9 mouse cellular contexts compared by ENCODE assay signal in genomic region chr4:122996221-122996617, GRCm38 (mm10). TPM values are rescaled to one million over a fixed set of nuclear protein-coding genes. Genes with fewer than 3 reads are reported as not detected.
A peak's percentile ranks its signal among the peaks of the same experiment; 100 is the strongest.
DNase-seq lines count a peak whose midpoint lies in the region; ATAC-seq and TF ChIP-seq lines count a peak whose summit lies in the region.
"Had no signal": no experiment of that assay in that cellular context is flagged by ENCODE, and none has a peak within 500 bp of the region (broad histone marks: within the 10 kb centered on the region; RNA-seq: fewer than 3 reads in every experiment).

No protein-coding gene starts in this region.

- H3K27me3 ChIP-seq in erythroblast, embryonic 14.5 days (ENCODE audit: control insufficient read depth): peaks cover 69% of the 10 kb centered on the region
- peaks cover 14% of the 10 kb centered on the region; the same call in 1 of the 2 replicates for H3K27me3 ChIP-seq in embryonic facial prominence, embryonic 13.5 days
- H3K27me3 ChIP-seq in hindbrain, embryonic 15.5 days: no peaks in the 10 kb centered on the region
- H3K27me3 ChIP-seq in liver, embryonic 16.5 days (ENCODE audit: control insufficient read depth, insufficient read depth, low read depth, low read length): peaks cover 51% of the 10 kb centered on the region

- H3K4me1 ChIP-seq in erythroblast, embryonic 14.5 days (ENCODE audit: control insufficient read depth): peaks cover 12% of the 10 kb centered on the region
- H3K4me1 ChIP-seq in embryonic facial prominence, embryonic 13.5 days: peaks cover 39% of the 10 kb centered on the region
- H3K4me1 ChIP-seq in hindbrain, embryonic 15.5 days (replicated peaks): peaks cover 53% of the 10 kb centered on the region
- peaks cover 4% of the 10 kb centered on the region for H3K4me1 ChIP-seq in liver, embryonic 16.5 days (ENCODE audit: control insufficient read depth, low read depth, low read length)
- peaks cover 27% of the 10 kb centered on the region for H3K4me1 ChIP-seq in olfactory bulb, adult 2 months (ENCODE audit: control insufficient read depth, insufficient read depth, low read length)

- peak overlapping the region; percentile 89 for H3K9ac ChIP-seq in embryonic facial prominence, embryonic 13.5 days
- peak overlapping the region; percentile 94 for H3K9ac ChIP-seq in hindbrain, embryonic 15.5 days
- H3K9ac ChIP-seq in liver, embryonic 16.5 days (ENCODE audit: low read depth, low read length): peak overlapping the region; percentile 49

- peak overlapping the region; percentile 92 for H3K27ac ChIP-seq in embryonic facial prominence, embryonic 13.5 days
- peak overlapping the region; percentile 87 for H3K27ac ChIP-seq in hindbrain, embryonic 15.5 days (replicated peaks)
- H3K27ac ChIP-seq in liver, embryonic 16.5 days (ENCODE audit: low read length): no peak overlapping the region
- peak overlapping the region; percentile 10; the same call in 1 of the 2 replicates for H3K27ac ChIP-seq in olfactory bulb, adult 2 months (ENCODE audit: insufficient read depth, low read depth, low read length)

- H3K9me3 ChIP-seq in erythroblast, embryonic 14.5 days (ENCODE audit: control insufficient read depth, low read length): no peaks in the 10 kb centered on the region; the same call in 1 of the 2 replicates
- no peaks in the 10 kb centered on the region for H3K9me3 ChIP-seq in embryonic facial prominence, embryonic 13.5 days
- no peaks in the 10 kb centered on the region for H3K9me3 ChIP-seq in hindbrain, embryonic 15.5 days
- H3K9me3 ChIP-seq in liver, embryonic 16.5 days (replicated peaks; ENCODE audit: control insufficient read depth, low read length): no peaks in the 10 kb centered on the region
- H3K9me3 ChIP-seq: G1E had no signal

- H3K36me3 ChIP-seq in erythroblast, embryonic 14.5 days (ENCODE audit: control insufficient read depth): no peaks in the 10 kb centered on the region
- peaks cover 13% of the 10 kb centered on the region for H3K36me3 ChIP-seq in embryonic facial prominence, embryonic 13.5 days
- 0 out of 2 replicates have a peak, but pooled peaks cover 6% of the 10 kb centered on the region for H3K36me3 ChIP-seq in hindbrain, embryonic 15.5 days
- no peaks in the 10 kb centered on the region for H3K36me3 ChIP-seq in liver, embryonic 16.5 days (ENCODE audit: control insufficient read depth, insufficient read depth)
- H3K36me3 ChIP-seq: G1E had no signal

- TF ChIP-seq POLR2A in olfactory bulb, adult 2 months (IDR thresholded peaks at IDR 0.05; ENCODE audit: insufficient read depth, low read depth, low read length): no peak

- peak overlapping the region; percentile 52 for H3K4me3 ChIP-seq in erythroblast, embryonic 14.5 days (replicated peaks)
- peak overlapping the region; percentile 79 for H3K4me3 ChIP-seq in embryonic facial prominence, embryonic 13.5 days
- H3K4me3 ChIP-seq in hindbrain, embryonic 15.5 days: peak overlapping the region; percentile 86
- peak overlapping the region; percentile 63 for H3K4me3 ChIP-seq in liver, embryonic 16.5 days (ENCODE audit: low read depth, low read length)
- H3K4me3 ChIP-seq in olfactory bulb, adult 2 months (ENCODE audit: insufficient read depth, low read depth, low read length): peak overlapping the region; percentile 73

- peak; percentile 34 for DNase-seq in CD4-positive, CD25-positive, alpha-beta regulatory T cell, adult 2 months (ENCODE audit: low read depth, low spot score)
- DNase-seq in left cerebral cortex, adult 9 months (ENCODE audit: low spot score in 2 of 2): no peak

- ATAC-seq in erythroblast, adult 5-6 weeks (replicated peaks; ENCODE audit: low FRiP score, poor library complexity, severe bottlenecking): no peak
- peak; percentile 18; the same call in 1 of the 2 replicates for ATAC-seq in embryonic facial prominence, embryonic 13.5 days (ENCODE audit: insufficient number of reproducible peaks, insufficient read depth, low FRiP score, low TSS enrichment, low read depth)
- ATAC-seq in hindbrain, embryonic 15.5 days (ENCODE audit: low FRiP score, low read depth): no peak; the same call in 1 of the 2 replicates
- no peak; the same call in 1 of the 2 replicates for ATAC-seq in liver, embryonic 16.5 days (ENCODE audit: low read depth)

- no peak for TF ChIP-seq CTCF in olfactory bulb, adult 2 months (IDR thresholded peaks at IDR 0.05; ENCODE audit: insufficient read depth, low read depth, low read length)

- WGBS in embryonic facial prominence, embryonic 13.5 days: under 1% methylated on average over 32 of the region's 32 CpGs
- under 1% methylated on average over 31 of the region's 32 CpGs for WGBS in hindbrain, embryonic 15.5 days
- 0% methylated on average over 31 of the region's 32 CpGs for WGBS in liver, embryonic 16.5 days (ENCODE audit: insufficient replicate concordance)
- WGBS in olfactory bulb, adult 2 months: 1% methylated on average over 32 of the region's 32 CpGs

- peak overlapping the region; percentile 92 for H3K4me2 ChIP-seq in embryonic facial prominence, embryonic 13.5 days
- peak overlapping the region; percentile 91 for H3K4me2 ChIP-seq in hindbrain, embryonic 15.5 days
- H3K4me2 ChIP-seq in liver, embryonic 16.5 days (ENCODE audit: low read depth, low read length): peak overlapping the region; percentile 73

RNA-seq across cellular contexts. Expression of gene Mycl, which starts 0.8 kb away (rescaled TPM):
- 0.02 TPM in 1 of 2 replicates, not detected in the other for polyA plus RNA-seq in erythroblast, embryonic 14.5 days (2012)
- 1.7 TPM in 1 of 2 replicates, not detected in the other for total RNA-seq in erythroblast, adult 5-6 weeks (2015; ENCODE audit: low replicate concordance)
- 0.56 and 2.5 TPM in 2 replicates for total RNA-seq in erythroblast, adult 5-6 weeks (2017; ENCODE audit: low replicate concordance)
- polyA plus RNA-seq in embryonic facial prominence, embryonic 13.5 days (2015; fragmentation: Nextera tagmentation; extraction: Ambion mirVana): 29.4 and 33.4 TPM in 2 replicates
- 63.0 and 66.3 TPM in 2 replicates for polyA plus RNA-seq in hindbrain, embryonic 15.5 days (2015; fragmentation: Nextera tagmentation; extraction: Ambion mirVana)
- 0.65 and 0.92 TPM in 2 replicates for polyA plus RNA-seq in liver, embryonic 16.5 days (2015; fragmentation: Nextera tagmentation; extraction: Ambion mirVana)
- polyA plus RNA-seq in olfactory bulb, adult 2 months (2012; ENCODE audit: insufficient read depth, insufficient read length, low replicate concordance, missing spikeins): not detected in 2 replicates
- polyA plus RNA-seq: G1E had no signal

RNA-seq across cellular contexts. Expression of gene Trit1, which starts 20.2 kb away (rescaled TPM):
- polyA plus RNA-seq in erythroblast, embryonic 14.5 days (2012): 0.04 TPM in 1 of 2 replicates, not detected in the other
- 3.5 and 5.0 TPM in 2 replicates for total RNA-seq in erythroblast, adult 5-6 weeks (2015; ENCODE audit: low replicate concordance)
- total RNA-seq in erythroblast, adult 5-6 weeks (2017; ENCODE audit: low replicate concordance): 2.0 and 3.2 TPM in 2 replicates
- 19.7 and 20.8 TPM in 2 replicates for polyA plus RNA-seq in embryonic facial prominence, embryonic 13.5 days (2015; fragmentation: Nextera tagmentation; extraction: Ambion mirVana)
- 21.6 and 21.7 TPM in 2 replicates for polyA plus RNA-seq in hindbrain, embryonic 15.5 days (2015; fragmentation: Nextera tagmentation; extraction: Ambion mirVana)
- 6.3 and 7.0 TPM in 2 replicates for polyA plus RNA-seq in liver, embryonic 16.5 days (2015; fragmentation: Nextera tagmentation; extraction: Ambion mirVana)
- not detected in 2 replicates for polyA plus RNA-seq in olfactory bulb, adult 2 months (2012; ENCODE audit: insufficient read depth, insufficient read length, low replicate concordance, missing spikeins)

RNA-seq across cellular contexts. Expression of gene Mfsd2a, which starts 35.2 kb away (rescaled TPM):
- not detected in 2 replicates for polyA plus RNA-seq in erythroblast, embryonic 14.5 days (2012)
- total RNA-seq in erythroblast, adult 5-6 weeks (2015; ENCODE audit: low replicate concordance): not detected in 2 replicates
- total RNA-seq in erythroblast, adult 5-6 weeks (2017; ENCODE audit: low replicate concordance): not detected in 2 replicates
- 5.1 and 6.6 TPM in 2 replicates for polyA plus RNA-seq in embryonic facial prominence, embryonic 13.5 days (2015; fragmentation: Nextera tagmentation; extraction: Ambion mirVana)
- polyA plus RNA-seq in hindbrain, embryonic 15.5 days (2015; fragmentation: Nextera tagmentation; extraction: Ambion mirVana): 28.8 and 32.3 TPM in 2 replicates
- polyA plus RNA-seq in liver, embryonic 16.5 days (2015; fragmentation: Nextera tagmentation; extraction: Ambion mirVana): 0.08 TPM in 1 of 2 replicates, not detected in the other
- not detected in 2 replicates for polyA plus RNA-seq in olfactory bulb, adult 2 months (2012; ENCODE audit: insufficient read depth, insufficient read length, low replicate concordance, missing spikeins)
- polyA plus RNA-seq: G1E had no signal

Comparison
In these comparisons a context has a peak if more than half of its experiments do, and no peak if none do; other contexts are left out.
1. RNA of gene Mycl, which starts 0.8 kb away (polyA plus RNA-seq): 63.0 to 66.3 TPM in hindbrain, embryonic 15.5 days and 29.4 to 33.4 TPM in embryonic facial prominence, embryonic 13.5 days; 0.65 to 0.92 TPM in liver, embryonic 16.5 days, 0.02 TPM in erythroblast, embryonic 14.5 days and not detected in olfactory bulb, adult 2 months; every median in the first group is over 10 times any median in the second.
2. Peak in every context shown above with its lines, with median percentiles within 50 percentile points of each other: H3K4me3 ChIP-seq, H3K4me2 ChIP-seq and H3K9ac ChIP-seq.